Mouse (Mus musculus) fibroblast of lung, adult 2 months (primary cell): ENCODE measurements around the gene Phxr2.

ENCODE experiments used
- DNase-seq: peaks from one replicate; pipeline ENCODE4 v3.0.0-alpha.2; 2011; ENCODE audit warnings: low read depth

The Phxr2 gene

GRCm38 (mm10) chr10:99132189-99132588 lies 6.1 kb upstream of the Phxr2 start:
- DNase-seq, result no peak

GRCm38 (mm10) chr10:99131298-99131697 lies 5.2 kb upstream of the Phxr2 start:
- DNase-seq, result no peak

- DNase-seq, result no peak
These were observed 4.5 kb upstream of the Phxr2 start for GRCm38 (mm10) chr10:99130611-99131010.

GRCm38 (mm10) chr10:99127691-99128261 lies 1.7 kb upstream of the Phxr2 start:
- no peak for DNase-seq

GRCm38 (mm10) chr10:99126954-99127353 lies 829 bp upstream of the Phxr2 start:
- no peak for DNase-seq

GRCm38 (mm10) chr10:99119471-99119870 lies 6.7 kb downstream of the Phxr2 start:
- no peak for DNase-seq

- DNase-seq, result no peak
These were observed 7.4 kb downstream of the Phxr2 start for GRCm38 (mm10) chr10:99118697-99119096.

- no peak for DNase-seq
These were observed 8.2 kb downstream of the Phxr2 start for GRCm38 (mm10) chr10:99117876-99118275.

- no peak for DNase-seq
These were observed 9.2 kb downstream of the Phxr2 start for GRCm38 (mm10) chr10:99116650-99117615.

- no peak for DNase-seq
These were observed 9.9 kb downstream of the Phxr2 start for GRCm38 (mm10) chr10:99116237-99116632.

- no peak for DNase-seq
These were observed 10.5 kb downstream of the Phxr2 start for GRCm38 (mm10) chr10:99115471-99116236.

- DNase-seq, result no peak
These were observed 11.8 kb downstream of the Phxr2 start for GRCm38 (mm10) chr10:99114295-99114694.

GRCm38 (mm10) chr10:99113533-99113932 lies 12.6 kb downstream of the Phxr2 start:
- no peak for DNase-seq

GRCm38 (mm10) chr10:99108431-99108982 lies 17.6 kb downstream of the Phxr2 start:
- no peak for DNase-seq

- no peak for DNase-seq
These were observed 18.2 kb downstream of the Phxr2 start, which contains the start of gene Galnt4 for GRCm38 (mm10) chr10:99107964-99108363. TSS of gene Galnt4 (plus strand) at chr10:99108159.

- DNase-seq, result no peak
These were observed 19.2 kb downstream of the Phxr2 start, which contains the start of gene Poc1b for GRCm38 (mm10) chr10:99106703-99107631. TSS of gene Poc1b (plus strand) at chr10:99107036.

GRCm38 (mm10) chr10:99106311-99106702 lies 19.8 kb downstream of the Phxr2 start:
- DNase-seq, result no peak

GRCm38 (mm10) chr10:99105522-99105921 lies 20.6 kb downstream of the Phxr2 start:
- DNase-seq, result no peak

GRCm38 (mm10) chr10:99097374-99097773 lies 28.8 kb downstream of the Phxr2 start:
- DNase-seq, result no peak

- no peak for DNase-seq
These were observed 31.0 kb downstream of the Phxr2 start for GRCm38 (mm10) chr10:99095114-99095513.

GRCm38 (mm10) chr10:99093364-99093763 lies 32.8 kb downstream of the Phxr2 start:
- DNase-seq, result no peak
